Mouse (Mus musculus) spleen, postnatal 10 days (tissue): ENCODE results near the gene Scgb1b12.
"Not testable (repeated sequence)": the region's sequence is repeated elsewhere in the genome, so short reads cannot be mapped to it uniquely, and the experiment has no call there.

Experiments used
- DNase-seq, 2 experiments: peaks; one replicate each; pipeline ENCODE4 v3.0.0; 2021 to 2022; ENCODE audit warnings: low spot score in 2 of 2

Scgb1b12 gene

DNA sequence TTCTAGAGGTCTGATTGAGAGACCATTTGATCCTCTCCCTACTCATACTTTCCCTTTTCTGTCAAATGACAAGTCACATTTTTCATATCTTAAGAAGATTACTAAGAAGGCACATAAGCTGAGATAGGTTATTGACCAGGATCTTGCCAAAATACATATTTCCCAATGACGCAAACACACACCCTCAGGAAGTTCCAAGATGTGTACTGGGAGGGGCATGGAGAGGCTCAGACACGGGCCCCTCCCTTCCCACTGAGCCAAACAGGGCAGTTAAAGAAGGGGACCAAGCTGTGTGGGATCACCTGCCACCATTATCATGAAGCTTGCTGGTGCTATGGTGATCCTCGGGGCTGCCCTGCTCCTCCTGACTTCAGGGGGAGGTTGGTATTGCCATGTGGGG lies at the start of gene Scgb1b12:
Scgb1b12 (plus strand) TSS at position 301 of the 400 bp plus-strand sequence.
- not testable (repeated sequence) for DNase-seq

DNA sequence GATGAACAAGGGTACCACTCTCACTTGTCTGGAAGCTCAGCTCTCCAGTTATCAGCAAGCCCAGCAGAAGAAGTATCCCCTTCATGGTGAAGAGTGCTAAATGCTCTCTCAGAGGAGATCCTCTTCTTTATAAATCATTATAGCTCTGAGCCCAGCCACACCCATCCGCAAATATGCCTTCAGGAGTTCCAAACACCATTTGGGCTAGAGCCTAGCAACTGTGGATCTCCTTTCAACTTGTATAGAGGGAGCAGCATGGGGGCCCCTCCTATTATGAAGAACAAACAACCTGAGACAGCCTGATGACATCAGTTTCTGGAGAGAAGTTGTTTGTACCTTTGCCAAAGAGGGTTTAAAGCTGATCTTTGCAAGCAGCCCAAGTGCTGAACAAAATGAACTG lies 6.8 kb upstream of the Scgb1b12 start, which contains the start of gene Scgb2b12:
Scgb2b12 (minus strand) TSS at position 101 of the 400 bp plus-strand sequence.
- DNase-seq = not testable (repeated sequence)
